Mouse (Mus musculus): ENCODE results near the gene Gbgt1.

DNA sequence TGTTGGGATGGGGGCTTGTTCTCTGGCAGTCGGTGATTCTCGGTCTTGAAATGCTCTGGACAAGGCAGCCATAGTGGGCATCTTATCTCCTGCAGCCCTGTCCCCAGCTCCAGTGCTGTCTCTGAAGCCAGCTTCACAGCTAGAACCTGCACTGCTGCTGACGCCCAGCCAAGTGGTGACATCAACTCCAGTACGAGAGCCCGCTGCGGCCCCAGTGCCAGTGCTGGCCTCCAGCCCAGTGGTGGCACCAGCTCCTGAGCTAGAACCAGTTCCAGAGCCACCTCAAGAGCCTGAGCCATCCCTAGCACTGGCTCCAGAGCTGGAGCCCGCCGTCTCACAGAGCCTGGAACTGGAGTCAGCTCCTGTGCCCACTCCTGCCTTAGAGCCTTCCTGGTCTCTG, 47.2 kb downstream of the Gbgt1 start:
- TF ChIP-seq CTCF (IDR thresholded peaks at IDR 0.05; ENCODE audit: low read depth) = no peak
- TF ChIP-seq EP300 (optimal IDR thresholded peaks at IDR 0.05) = no peak

Data from stomach, postnatal 0 days (tissue).